Mouse (Mus musculus): ENCODE measurements around the gene Cish.

The Cish gene

GRCm38 (mm10) chr9:107277603-107278002 lies 18.2 kb upstream of the Cish start:
- DNase-seq (ENCODE audit: low read depth, low spot score), result no peak

DNA sequence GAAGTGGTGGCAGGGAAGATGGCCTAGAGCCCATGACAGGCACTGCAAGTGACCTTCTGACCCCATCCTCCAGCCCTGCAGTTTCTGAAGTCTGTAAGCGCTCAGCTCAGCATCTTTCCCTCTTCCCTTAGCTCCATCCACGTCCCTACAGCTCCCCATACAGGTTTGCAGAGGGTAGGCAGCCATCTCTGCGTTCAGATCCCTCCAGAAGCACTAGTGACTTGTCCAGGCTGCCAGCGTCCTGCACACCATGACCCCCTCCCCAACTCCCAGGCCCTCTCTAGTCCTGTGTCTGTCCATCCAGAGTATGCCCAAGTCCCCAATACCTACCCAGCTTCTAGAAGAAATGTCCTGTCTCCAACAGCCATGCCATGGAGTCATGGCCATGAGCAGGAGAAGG lies 17.7 kb upstream of the Cish start:
- DNase-seq (ENCODE audit: low read depth, low spot score), result no peak

GRCm38 (mm10) chr9:107278527-107279377 lies 17.1 kb upstream of the Cish start:
- peak; percentile 67 for DNase-seq (ENCODE audit: low read depth, low spot score)

GRCm38 (mm10) chr9:107279378-107280321 lies 16.2 kb upstream of the Cish start:
- DNase-seq (ENCODE audit: low read depth, low spot score), result peak; percentile 51

- DNase-seq (ENCODE audit: low read depth, low spot score), result peak; percentile 79
Observed at GRCm38 (mm10) chr9:107280322-107281027, 15.4 kb upstream of the Cish start.

- DNase-seq (ENCODE audit: low read depth, low spot score), result no peak
Observed at GRCm38 (mm10) chr9:107281241-107281987, 14.4 kb upstream of the Cish start.

DNA sequence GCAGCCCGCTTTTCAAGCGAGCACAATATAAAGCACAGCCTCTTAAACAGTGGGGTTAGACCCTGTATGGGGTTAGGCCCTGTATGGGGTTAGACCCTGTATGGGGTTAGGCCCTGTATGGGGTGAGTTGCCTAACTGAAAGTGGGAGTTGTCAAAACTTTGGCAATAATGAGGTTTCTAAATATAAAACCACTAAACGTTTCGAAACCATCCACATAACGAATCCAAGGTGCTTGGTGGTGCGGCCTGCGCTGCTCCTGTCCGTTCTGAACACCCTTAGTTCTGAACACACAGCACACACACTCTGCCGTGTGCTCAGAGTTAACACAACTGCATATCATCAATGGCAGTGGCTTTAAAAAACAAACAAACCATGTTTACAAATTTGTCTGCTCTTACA lies 12.9 kb upstream of the Cish start:
- DNase-seq (ENCODE audit: low read depth, low spot score), result no peak

- peak; percentile 65 for DNase-seq (ENCODE audit: low read depth, low spot score)
Observed at GRCm38 (mm10) chr9:107285009-107285408, 10.8 kb upstream of the Cish start.

GRCm38 (mm10) chr9:107287294-107287693 lies 8.5 kb upstream of the Cish start:
- DNase-seq (ENCODE audit: low read depth, low spot score), result peak; percentile 58

DNA sequence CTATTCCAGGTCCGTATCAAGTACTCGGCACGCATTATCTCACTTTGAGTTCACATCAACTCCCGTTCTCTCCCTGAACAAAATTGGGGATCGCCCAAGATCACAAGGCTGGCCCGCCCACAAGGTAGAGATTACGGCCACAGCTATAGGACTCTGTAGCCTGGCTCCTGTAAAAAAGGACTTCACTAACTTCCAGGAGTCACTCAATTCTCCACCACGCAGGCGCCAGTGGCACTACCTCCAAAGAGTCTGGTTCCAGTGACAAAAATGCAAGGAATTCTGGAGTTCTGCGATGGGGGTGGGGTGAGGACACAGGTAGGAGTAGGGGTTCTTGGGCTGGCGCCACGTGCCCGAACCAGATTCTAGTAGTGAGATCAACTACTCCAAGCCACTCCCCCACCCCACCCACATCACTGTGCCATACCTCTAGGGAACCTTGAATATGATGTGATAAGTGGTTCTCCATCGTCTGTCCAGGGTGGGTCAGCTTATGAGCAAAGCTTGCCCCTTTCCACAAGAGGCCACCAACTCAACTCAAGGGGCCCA lies 7.6 kb upstream of the Cish start:
- DNase-seq (ENCODE audit: low read depth, low spot score), result peak; percentile 43

DNA sequence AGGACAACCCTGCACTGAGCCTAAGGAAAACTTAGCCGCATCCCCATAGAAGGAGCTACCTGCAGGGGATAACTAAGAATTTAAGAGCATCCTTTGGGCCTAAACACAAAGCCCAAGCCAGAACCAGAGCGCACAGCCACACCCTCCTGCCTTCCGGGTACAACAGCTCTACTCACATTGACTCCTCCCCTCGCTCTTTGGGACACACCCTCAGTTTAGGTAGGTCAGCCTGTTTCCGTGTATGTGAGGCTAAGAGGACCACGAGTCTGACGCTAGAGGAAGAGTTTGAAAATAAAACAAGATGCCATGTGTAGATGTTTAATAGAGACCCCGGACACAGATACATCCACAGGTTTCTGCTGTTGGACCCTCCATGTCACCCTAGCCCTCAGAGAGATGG lies 7.1 kb upstream of the Cish start:
- DNase-seq (ENCODE audit: low read depth, low spot score), result peak; percentile 93

DNA sequence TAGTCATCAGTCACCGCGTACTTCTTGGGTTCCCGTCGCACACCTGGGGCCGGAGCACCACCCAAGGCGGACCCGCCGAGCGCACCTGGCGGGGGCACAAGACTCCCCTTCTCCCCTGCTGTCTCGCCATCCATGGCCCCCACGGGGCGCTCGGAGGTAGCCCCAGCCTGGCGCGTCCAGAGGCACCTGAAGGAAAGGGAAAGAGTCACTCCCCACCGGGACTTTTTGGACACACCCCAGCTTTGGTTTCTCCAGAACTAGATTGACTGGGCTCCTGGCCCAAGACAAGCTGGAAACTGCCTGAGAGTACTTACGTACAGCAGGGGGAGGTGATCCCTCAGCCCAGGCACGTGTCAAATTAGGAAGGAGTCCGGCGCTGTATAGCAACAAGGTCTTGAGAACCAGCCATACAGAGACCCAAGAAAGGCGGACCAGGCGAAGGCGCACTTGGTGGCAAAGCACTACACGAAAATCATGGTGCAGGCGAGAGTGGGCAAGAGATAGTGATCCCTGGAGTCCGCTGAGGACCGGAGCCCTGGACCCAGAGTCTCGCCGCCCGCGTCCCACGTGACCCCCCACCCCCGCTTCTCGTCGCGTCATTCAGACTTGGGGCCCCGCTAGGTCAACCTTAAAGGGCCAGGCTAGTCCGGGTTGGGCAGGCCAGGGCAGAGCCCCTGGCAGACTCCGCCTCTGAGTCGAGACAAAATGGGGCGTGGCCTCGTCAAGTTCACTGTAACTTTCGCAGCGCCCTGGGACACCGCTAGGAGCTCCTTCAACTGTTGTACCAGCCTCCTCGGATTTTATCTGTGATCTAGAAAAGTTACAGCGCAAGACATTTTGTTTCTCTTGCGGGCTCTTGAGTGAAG lies 6.4 kb upstream of the Cish start, which contains the start of gene Mapkapk3:
TSS of gene Mapkapk3 (minus strand) at position 667 of the 866 bp plus-strand sequence.
- DNase-seq (ENCODE audit: low read depth, low spot score), result peak; percentile 97

DNA sequence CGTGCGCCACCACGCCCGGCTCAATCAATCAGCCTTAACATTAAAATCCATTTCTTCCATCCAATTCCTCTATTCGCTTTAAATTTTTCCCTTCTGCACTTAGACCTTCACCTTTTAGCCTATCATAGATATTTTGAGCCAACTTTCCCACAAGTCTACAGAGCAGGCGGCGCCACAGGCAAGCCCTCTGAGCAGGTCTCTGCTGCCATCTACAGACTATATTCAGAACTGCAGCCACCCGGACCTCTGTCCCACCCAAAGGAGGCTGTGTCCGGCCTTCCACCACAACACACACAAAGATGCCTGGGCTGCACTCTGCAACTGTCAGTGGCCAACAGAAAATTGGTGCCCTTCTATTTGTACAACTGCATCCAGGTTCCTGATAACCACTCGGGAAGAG lies 4.9 kb upstream of the Cish start:
- peak; percentile 87 for DNase-seq (ENCODE audit: low read depth, low spot score)

GRCm38 (mm10) chr9:107294249-107294648 lies 1.6 kb upstream of the Cish start:
- peak; percentile 88 for DNase-seq (ENCODE audit: low read depth, low spot score)

DNA sequence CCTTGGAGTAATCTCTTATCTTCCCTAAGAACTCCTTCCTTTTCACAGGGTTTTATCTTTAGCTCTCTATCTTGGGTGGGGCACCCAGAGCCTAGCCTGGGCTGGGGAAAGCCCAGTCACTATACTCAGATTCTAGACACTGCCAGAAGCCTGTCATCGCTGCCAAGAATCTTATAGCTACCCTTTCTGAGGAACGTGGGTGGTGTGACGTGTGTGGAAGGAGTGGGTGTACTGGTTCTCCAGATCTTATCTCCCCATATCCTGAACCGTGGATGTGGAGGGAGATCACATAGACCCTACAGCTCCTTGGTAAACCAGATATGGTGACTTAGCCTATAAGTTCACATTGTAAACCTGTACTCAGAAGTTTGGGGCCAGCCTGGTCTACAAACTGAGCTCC lies 210 bp upstream of the Cish start:
- DNase-seq (ENCODE audit: low read depth, low spot score), result peak; percentile 90

GRCm38 (mm10) chr9:107296041-107296440 lies 215 bp downstream of the Cish start:
- DNase-seq (ENCODE audit: low read depth, low spot score), result no peak

- DNase-seq (ENCODE audit: low read depth, low spot score), result peak; percentile 92
Observed at GRCm38 (mm10) chr9:107296501-107296965, 707 bp downstream of the Cish start.

- peak; percentile 50 for DNase-seq (ENCODE audit: low read depth, low spot score)
Observed at GRCm38 (mm10) chr9:107297059-107297458, 1.2 kb downstream of the Cish start.

DNA sequence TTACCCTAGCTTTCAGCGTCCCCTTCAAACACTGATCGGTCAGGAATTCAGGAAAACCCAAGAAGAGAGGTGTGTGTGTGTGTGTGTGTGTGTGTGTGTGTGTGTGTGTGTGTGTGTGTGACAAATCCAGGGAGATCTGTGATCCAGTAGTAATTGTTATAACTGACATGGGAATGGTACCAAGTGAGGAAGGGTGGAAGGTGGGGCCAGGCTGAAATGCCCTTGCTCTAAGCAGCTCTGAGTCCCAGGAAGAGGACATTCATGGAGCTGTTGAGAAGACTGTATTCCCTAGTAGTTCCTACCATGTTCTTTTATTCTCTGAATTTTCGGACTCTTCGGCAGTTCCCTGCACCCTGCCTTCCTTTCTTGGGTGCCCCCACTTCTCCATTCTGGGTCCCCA lies 1.8 kb downstream of the Cish start:
- no peak for DNase-seq (ENCODE audit: low read depth, low spot score)
